Mouse (Mus musculus): ENCODE measurements around the gene Hadha. TPM values are rescaled to one million over a fixed set of nuclear protein-coding genes. Genes with fewer than 3 reads are reported as not detected.
A peak's percentile ranks its signal among the peaks of the same experiment; 100 is the strongest.

Gene Hadha
- polyA plus RNA-seq, 1 experiment from 2014 or later: 120 TPM

GRCm38 (mm10) chr5:30112533-30113068, 42.4 kb downstream of the Hadha start:
- Histone ChIP-seq H3K27ac (replicated peaks; ENCODE audit: low read depth, low read length) (no peak overlapping the region), H3K36me3 (ENCODE audit: control insufficient read depth, insufficient read depth, low read length) (0 out of 2 replicates have a peak, but pooled peaks cover 5% of the 10 kb centered on the region), H3K4me1 (ENCODE audit: control insufficient read depth, insufficient read depth, low read length) (peaks cover 16% of the 10 kb centered on the region; the same call in 1 of the 2 replicates), H3K27me3 (replicated peaks; ENCODE audit: control insufficient read depth, insufficient read depth, low read length) (peaks cover 58% of the 10 kb centered on the region), H3K4me2 (ENCODE audit: low read depth, low read length) (no peak overlapping the region), H3K9me3 (ENCODE audit: control insufficient read depth, low read length) (no peaks in the 10 kb centered on the region), H3K9ac (ENCODE audit: low read depth, low read length) (no peak overlapping the region), H3K4me3 (ENCODE audit: low read depth, low read length) (no peak overlapping the region)
- 92% methylated on average over 3 of the region's 3 CpGs for WGBS
- ATAC-seq (ENCODE audit: low read depth): no peak
- DNase-seq (ENCODE audit: low spot score): no peak

- Histone ChIP-seq H3K27ac (replicated peaks; ENCODE audit: low read depth, low read length) (no peak overlapping the region), H3K9ac (ENCODE audit: low read depth, low read length) (no peak overlapping the region), H3K4me2 (ENCODE audit: low read depth, low read length) (peak overlapping the region; percentile 49; the same call in 1 of the 2 replicates), H3K4me3 (ENCODE audit: low read depth, low read length) (no peak overlapping the region), H3K36me3 (ENCODE audit: control insufficient read depth, insufficient read depth, low read length) (0 out of 2 replicates have a peak, but pooled peaks cover 2% of the 10 kb centered on the region), H3K4me1 (ENCODE audit: control insufficient read depth, insufficient read depth, low read length) (peaks cover 16% of the 10 kb centered on the region; the same call in 1 of the 2 replicates), H3K27me3 (replicated peaks; ENCODE audit: control insufficient read depth, insufficient read depth, low read length) (peaks cover 67% of the 10 kb centered on the region), H3K9me3 (ENCODE audit: control insufficient read depth, low read length) (no peaks in the 10 kb centered on the region)
- ATAC-seq (ENCODE audit: low read depth) (no peak), DNase-seq (ENCODE audit: low spot score) (no peak)
- WGBS: 71% methylated on average over 3 of the region's 3 CpGs
Measured at GRCm38 (mm10) chr5:30111771-30112170, 43.2 kb downstream of the Hadha start.

DNA sequence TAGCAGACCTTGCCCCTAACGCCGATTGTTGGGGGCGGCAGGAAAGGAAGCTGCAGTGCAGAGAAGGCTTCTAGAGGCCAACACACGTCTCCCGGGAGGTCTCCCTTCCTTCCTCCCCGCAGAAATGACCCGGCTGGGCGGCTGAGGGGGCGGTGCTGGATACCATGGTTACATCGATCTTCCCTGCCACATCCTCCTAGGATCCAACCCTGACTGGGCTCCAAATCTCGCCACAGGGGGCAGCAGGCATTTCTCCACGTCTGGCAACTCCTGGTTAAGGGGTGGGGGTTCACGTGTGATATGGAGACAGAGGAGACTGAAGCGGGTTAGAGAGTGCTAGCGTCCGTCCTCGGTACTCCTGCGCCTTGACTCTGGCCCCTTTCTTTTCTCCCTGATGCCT, 43.8 kb downstream of the Hadha start:
- 3% methylated on average over 12 of the region's 18 CpGs for WGBS
- ATAC-seq (ENCODE audit: low read depth): no peak; the same call in 1 of the 2 replicates
- no peaks in the 10 kb centered on the region for H3K9me3 ChIP-seq (ENCODE audit: control insufficient read depth, low read length)

DNA sequence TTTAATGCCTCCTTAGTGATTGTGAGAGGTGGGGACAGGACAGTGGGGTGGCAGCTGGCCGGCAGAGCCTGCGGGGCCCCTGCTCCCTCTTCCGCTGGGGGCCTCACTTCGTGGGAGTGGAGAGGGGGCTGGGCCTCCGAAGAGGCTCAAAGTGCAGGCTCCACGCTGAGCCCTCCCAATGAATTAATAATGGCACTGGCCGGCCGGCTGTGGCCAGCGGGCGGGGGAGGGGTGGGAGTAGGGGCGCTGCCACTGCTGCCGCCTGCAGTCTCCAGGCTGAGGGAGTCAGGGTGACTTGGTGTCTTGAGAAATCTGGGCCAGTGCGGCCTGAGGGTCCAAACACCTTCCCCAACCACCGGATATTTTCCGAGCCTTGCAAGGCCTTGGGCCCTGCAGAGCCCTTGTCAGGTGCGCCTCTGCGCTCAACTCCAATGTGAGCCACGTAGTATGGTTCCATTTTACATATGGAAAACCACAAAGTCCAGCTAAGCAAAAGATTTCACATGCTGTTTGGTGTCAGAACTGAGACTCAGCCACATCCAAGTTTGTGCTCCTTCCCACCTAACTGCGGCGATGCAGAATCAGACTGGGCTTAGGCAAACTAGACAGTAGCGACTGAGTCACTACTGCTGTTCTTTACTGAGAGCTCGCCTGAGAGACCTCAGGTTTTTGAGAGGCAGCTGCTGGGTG, 44.4 kb downstream of the Hadha start:
- H3K36me3 ChIP-seq (ENCODE audit: control insufficient read depth, insufficient read depth, low read length): no peaks in the 10 kb centered on the region
- peak overlapping the region; percentile 38 for H3K9ac ChIP-seq (ENCODE audit: low read depth, low read length)
- peak overlapping the region; percentile 49 for H3K4me2 ChIP-seq (ENCODE audit: low read depth, low read length)
- no peaks in the 10 kb centered on the region for H3K9me3 ChIP-seq (ENCODE audit: control insufficient read depth, low read length)
- 15% methylated on average over 19 of the region's 22 CpGs for WGBS
- DNase-seq (ENCODE audit: low spot score) (no peak), ATAC-seq (ENCODE audit: low read depth) (no peak)
- H3K4me1 ChIP-seq (ENCODE audit: control insufficient read depth, insufficient read depth, low read length): peaks cover 16% of the 10 kb centered on the region; the same call in 1 of the 2 replicates
- peak overlapping the region; percentile 17 for H3K4me3 ChIP-seq (ENCODE audit: low read depth, low read length)
- peaks cover 79% of the 10 kb centered on the region for H3K27me3 ChIP-seq (replicated peaks; ENCODE audit: control insufficient read depth, insufficient read depth, low read length)
- no peak overlapping the region for H3K27ac ChIP-seq (replicated peaks; ENCODE audit: low read depth, low read length)

More for the DNA sequence above, 43.8 kb downstream of the Hadha start:
- Histone ChIP-seq H3K27me3 (replicated peaks; ENCODE audit: control insufficient read depth, insufficient read depth, low read length) (peaks cover 73% of the 10 kb centered on the region), H3K27ac (replicated peaks; ENCODE audit: low read depth, low read length) (no peak overlapping the region), H3K4me3 (ENCODE audit: low read depth, low read length) (peak overlapping the region; percentile 17), H3K36me3 (ENCODE audit: control insufficient read depth, insufficient read depth, low read length) (no peaks in the 10 kb centered on the region), H3K4me2 (ENCODE audit: low read depth, low read length) (peak overlapping the region; percentile 49), H3K4me1 (ENCODE audit: control insufficient read depth, insufficient read depth, low read length) (peaks cover 16% of the 10 kb centered on the region; the same call in 1 of the 2 replicates), H3K9ac (ENCODE audit: low read depth, low read length) (peak overlapping the region; percentile 38)
- DNase-seq (ENCODE audit: low spot score): no peak

DNA sequence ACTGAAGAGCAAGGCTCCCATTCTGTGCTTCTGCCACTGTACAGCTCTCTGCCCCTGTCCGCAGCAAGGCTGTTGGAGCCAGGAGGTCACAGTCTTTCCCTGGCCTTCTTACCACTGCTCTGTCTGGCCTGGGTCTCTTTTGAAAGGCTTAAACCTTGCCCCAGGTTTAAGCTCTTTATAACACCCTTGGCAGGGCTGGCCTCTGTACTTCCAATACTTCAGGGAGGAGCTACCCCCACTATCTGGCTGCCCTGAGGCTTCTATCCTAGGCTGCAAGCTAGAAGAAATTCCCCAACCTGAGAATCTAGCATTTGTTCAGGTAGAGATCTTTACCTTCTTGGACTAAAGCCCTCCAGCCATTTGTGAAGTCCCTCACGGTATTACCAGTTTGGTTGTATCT, 45.1 kb downstream of the Hadha start:
- DNase-seq (ENCODE audit: low spot score): no peak

GRCm38 (mm10) chr5:30108233-30108632, 46.7 kb downstream of the Hadha start:
- Histone ChIP-seq H3K4me3 (ENCODE audit: low read depth, low read length) (no peak overlapping the region), H3K36me3 (ENCODE audit: control insufficient read depth, insufficient read depth, low read length) (no peaks in the 10 kb centered on the region), H3K4me2 (ENCODE audit: low read depth, low read length) (no peak overlapping the region), H3K9me3 (ENCODE audit: control insufficient read depth, low read length) (no peaks in the 10 kb centered on the region), H3K27me3 (replicated peaks; ENCODE audit: control insufficient read depth, insufficient read depth, low read length) (peaks cover 80% of the 10 kb centered on the region), H3K4me1 (ENCODE audit: control insufficient read depth, insufficient read depth, low read length) (peaks cover 12% of the 10 kb centered on the region; the same call in 1 of the 2 replicates), H3K27ac (replicated peaks; ENCODE audit: low read depth, low read length) (no peak overlapping the region), H3K9ac (ENCODE audit: low read depth, low read length) (no peak overlapping the region)
- DNase-seq (ENCODE audit: low spot score) (no peak), ATAC-seq (ENCODE audit: low read depth) (no peak)
- WGBS: 62% methylated on average over 6 of the region's 6 CpGs

More for the DNA sequence above, 45.1 kb downstream of the Hadha start:
- no peak for ATAC-seq (ENCODE audit: low read depth)
- H3K4me3 ChIP-seq (ENCODE audit: low read depth, low read length): no peak overlapping the region
- no peak overlapping the region for H3K4me2 ChIP-seq (ENCODE audit: low read depth, low read length)
- no peak overlapping the region for H3K27ac ChIP-seq (replicated peaks; ENCODE audit: low read depth, low read length)
- H3K9ac ChIP-seq (ENCODE audit: low read depth, low read length): no peak overlapping the region
- peaks cover 80% of the 10 kb centered on the region for H3K27me3 ChIP-seq (replicated peaks; ENCODE audit: control insufficient read depth, insufficient read depth, low read length)
- no peaks in the 10 kb centered on the region for H3K36me3 ChIP-seq (ENCODE audit: control insufficient read depth, insufficient read depth, low read length)
- WGBS: 54% methylated on average over 2 of the region's 2 CpGs
- H3K4me1 ChIP-seq (ENCODE audit: control insufficient read depth, insufficient read depth, low read length): peaks cover 15% of the 10 kb centered on the region; the same call in 1 of the 2 replicates
- no peaks in the 10 kb centered on the region for H3K9me3 ChIP-seq (ENCODE audit: control insufficient read depth, low read length)

DNA sequence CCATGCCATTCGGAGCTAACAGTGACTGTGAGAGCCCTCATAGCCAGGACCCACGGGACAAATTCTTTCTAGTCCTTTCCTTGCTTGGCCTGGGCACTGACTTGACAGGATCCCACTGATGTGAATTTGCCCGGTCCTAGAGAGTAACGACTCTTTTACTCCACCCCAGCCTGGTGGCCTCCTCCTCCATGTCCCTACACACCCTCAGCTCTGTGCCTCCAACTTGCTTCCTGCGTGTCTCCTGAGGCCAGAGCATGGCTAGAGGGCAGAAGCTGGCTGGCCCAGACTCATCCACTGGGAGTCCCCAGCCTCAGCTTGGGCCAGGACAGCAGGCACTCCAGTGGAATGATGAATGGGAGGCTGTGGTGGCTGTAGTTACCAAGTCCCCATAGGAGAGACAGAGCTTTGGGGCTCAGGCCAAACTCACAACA, 47.3 kb downstream of the Hadha start:
- 9% methylated on average over 5 of the region's 5 CpGs for WGBS
- Histone ChIP-seq H3K4me2 (ENCODE audit: low read depth, low read length) (no peak overlapping the region), H3K4me3 (ENCODE audit: low read depth, low read length) (no peak overlapping the region), H3K9ac (ENCODE audit: low read depth, low read length) (no peak overlapping the region), H3K9me3 (ENCODE audit: control insufficient read depth, low read length) (no peaks in the 10 kb centered on the region), H3K27ac (replicated peaks; ENCODE audit: low read depth, low read length) (no peak overlapping the region), H3K36me3 (ENCODE audit: control insufficient read depth, insufficient read depth, low read length) (no peaks in the 10 kb centered on the region), H3K4me1 (ENCODE audit: control insufficient read depth, insufficient read depth, low read length) (peaks cover 12% of the 10 kb centered on the region; the same call in 1 of the 2 replicates), H3K27me3 (replicated peaks; ENCODE audit: control insufficient read depth, insufficient read depth, low read length) (peaks cover 78% of the 10 kb centered on the region)
- DNase-seq (ENCODE audit: low spot score) (no peak), ATAC-seq (ENCODE audit: low read depth) (no peak)

DNA sequence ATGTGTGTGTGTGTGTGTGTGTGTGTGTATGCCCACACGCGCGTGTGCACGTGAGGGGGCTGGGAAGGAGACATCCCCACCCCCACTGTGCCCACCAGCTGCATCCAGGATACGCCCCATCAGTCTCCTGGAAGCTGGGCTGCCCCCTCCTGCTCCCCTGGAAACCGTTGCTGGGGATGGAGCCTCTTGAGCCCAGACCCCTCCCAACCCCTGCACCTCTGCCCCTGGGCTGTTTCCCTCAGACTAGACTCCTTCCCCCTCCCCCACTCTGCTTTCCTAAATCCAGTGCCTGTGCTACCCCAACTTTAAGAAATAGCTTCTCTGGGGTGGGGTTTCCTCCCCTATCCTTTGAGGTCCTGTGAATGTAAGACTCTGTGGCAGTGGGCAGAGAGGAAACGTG, 47.8 kb downstream of the Hadha start:
- Histone ChIP-seq H3K4me1 (ENCODE audit: control insufficient read depth, insufficient read depth, low read length) (peaks cover 12% of the 10 kb centered on the region; the same call in 1 of the 2 replicates), H3K27me3 (replicated peaks; ENCODE audit: control insufficient read depth, insufficient read depth, low read length) (peaks cover 73% of the 10 kb centered on the region), H3K27ac (replicated peaks; ENCODE audit: low read depth, low read length) (no peak overlapping the region), H3K9ac (ENCODE audit: low read depth, low read length) (no peak overlapping the region), H3K9me3 (ENCODE audit: control insufficient read depth, low read length) (no peaks in the 10 kb centered on the region), H3K36me3 (ENCODE audit: control insufficient read depth, insufficient read depth, low read length) (no peaks in the 10 kb centered on the region), H3K4me3 (ENCODE audit: low read depth, low read length) (no peak overlapping the region), H3K4me2 (ENCODE audit: low read depth, low read length) (no peak overlapping the region)
- whole genome bisulfite sequencing: 9% methylated on average over 7 of the region's 7 CpGs
- ATAC-seq (ENCODE audit: low read depth) (no peak), DNase-seq (ENCODE audit: low spot score) (no peak)
